Mouse (Mus musculus): Measurements from ENCODE around the gene Cc2d2b.

DNA sequence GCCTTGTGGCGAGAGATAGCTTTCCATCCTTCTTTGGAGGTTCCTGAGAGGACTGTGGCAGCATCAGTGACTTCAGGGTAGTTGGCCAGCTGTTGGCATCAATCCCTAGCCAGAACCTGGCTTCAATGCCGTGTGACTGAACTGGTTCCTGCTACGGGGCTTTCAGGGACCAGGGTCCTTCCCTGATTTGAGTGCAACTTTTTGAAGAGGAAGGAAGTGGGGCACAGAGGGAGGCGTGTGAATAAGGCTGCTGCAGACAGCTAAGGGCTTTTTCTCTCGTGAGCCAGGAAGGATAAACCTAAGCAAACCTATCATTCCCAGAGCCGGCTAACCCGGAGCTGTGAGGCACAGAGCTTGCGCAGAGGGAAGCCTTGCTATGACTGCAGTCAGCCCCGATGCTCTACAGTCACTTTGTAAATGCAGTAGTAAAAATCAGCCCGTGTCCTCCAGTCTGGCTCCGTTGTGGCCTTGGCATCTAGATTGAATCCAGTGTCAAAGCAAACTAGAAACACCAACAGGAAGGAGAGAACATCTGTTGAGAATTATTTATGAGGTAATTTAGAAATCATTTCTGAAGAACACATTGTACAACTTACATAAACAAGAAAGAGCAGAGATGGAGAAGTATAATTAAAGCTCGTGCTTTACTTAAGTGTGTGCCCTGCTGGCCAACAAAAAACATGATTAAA is 19.7 kb upstream of the Cc2d2b start:
- no peak for TF ChIP-seq GATA1 (IDR thresholded peaks at IDR 0.05; ENCODE audit: borderline replicate concordance, low read length)
- no peak for TF ChIP-seq FLI1 (IDR thresholded peaks at IDR 0.05; ENCODE audit: low read length)

Data from megakaryocyte, embryonic 14.5 days (primary cell).